Mouse (Mus musculus) Patski (cell line): ENCODE results near the gene Cpsf2. TPM values are rescaled to one million over a fixed set of nuclear protein-coding genes. Genes with fewer than 3 reads are reported as not detected.

Experiments used
- ATAC-seq: fragments of 100-300 bp; one replicate; pipeline ENCODE4 v1.8.0; 2021
- CTCF ChIA-PET: fragments of 350-600 bp; sonication (Branson Sonifier 250); formaldehyde crosslinking; loops from one replicate; lab custom pipeline; 2022; ENCODE audit warnings: inconsistent platforms; lab: Charles Lee
- POLR2A ChIA-PET: fragments of 350-600 bp; sonication (Branson Sonifier 250); formaldehyde crosslinking; loops from one replicate; lab custom pipeline; 2022; ENCODE audit warnings: antibody characterized with exemption, inconsistent platforms; lab: Charles Lee
- DNase-seq: peaks from one replicate; pipeline ENCODE4 v3.0.0-alpha.2; 2011; ENCODE audit warnings: low read depth, low spot score
- H3K27me3 ChIP-seq: fragments of 371-371 bp; one replicate; pipeline ENCODE4 v1.5.1; 2021
- CTCF ChIP-seq: fragments of 100-300 bp; IDR thresholded peaks from one replicate; pipeline ENCODE4 v1.5.1; 2021
- in situ Hi-C: fragments of 300-500 bp; cut with MboI; formaldehyde crosslinking; loops from 3 replicates; pipeline ENCODE4 v1.11.1; 2018; ENCODE audit warnings: low pct_unique_long_range_greater_than_20kb, mixed read lengths
- polyA plus RNA-seq: library from polyadenylated mRNA; unstranded; gene quantifications from one replicate; pipeline ENCODE4 v1.2.3, GENCODE M21; 2021

Cpsf2 gene
- polyA plus RNA-seq, 1 experiment from 2014 or later = 31.0 TPM

DNA sequence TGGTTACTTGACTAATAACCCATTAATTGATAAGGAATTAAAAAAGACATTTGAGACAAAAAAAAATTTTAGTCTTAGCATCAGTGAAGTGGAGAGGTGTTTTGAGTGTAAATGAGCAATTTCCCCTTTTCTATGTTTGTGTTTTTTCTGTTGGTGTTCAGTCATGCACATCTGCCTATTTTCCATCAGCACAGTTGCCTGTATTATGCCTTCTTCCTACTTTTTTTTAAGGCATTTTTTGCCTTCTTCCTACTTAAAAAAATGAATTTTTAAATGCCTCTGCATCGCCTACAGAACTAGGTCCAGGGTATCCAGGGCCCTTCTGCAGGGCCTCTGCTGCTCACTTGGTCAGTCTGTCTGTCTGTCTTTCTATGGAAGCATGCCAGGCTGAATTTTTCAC lies 2.8 kb downstream of the Cpsf2 start:
- ChIA-PET CTCF (no interaction called here), POLR2A (interaction anchor here (1.0 kb wide), 1 partner anchor 20 kb away, joined by 5 read pairs; no protein-coding TSS in a partner anchor)
- ATAC-seq (no peak), DNase-seq (no peak)
- no peaks in the 10 kb centered on the region for H3K27me3 ChIP-seq
- in situ Hi-C loops = loop anchor here (25.0 kb wide), 1 partner anchor 784 kb away; the partner anchor contains the start of genes Gm20604, Gm28051, Gon7 and Ubr7
- no peak for TF ChIP-seq CTCF

DNA sequence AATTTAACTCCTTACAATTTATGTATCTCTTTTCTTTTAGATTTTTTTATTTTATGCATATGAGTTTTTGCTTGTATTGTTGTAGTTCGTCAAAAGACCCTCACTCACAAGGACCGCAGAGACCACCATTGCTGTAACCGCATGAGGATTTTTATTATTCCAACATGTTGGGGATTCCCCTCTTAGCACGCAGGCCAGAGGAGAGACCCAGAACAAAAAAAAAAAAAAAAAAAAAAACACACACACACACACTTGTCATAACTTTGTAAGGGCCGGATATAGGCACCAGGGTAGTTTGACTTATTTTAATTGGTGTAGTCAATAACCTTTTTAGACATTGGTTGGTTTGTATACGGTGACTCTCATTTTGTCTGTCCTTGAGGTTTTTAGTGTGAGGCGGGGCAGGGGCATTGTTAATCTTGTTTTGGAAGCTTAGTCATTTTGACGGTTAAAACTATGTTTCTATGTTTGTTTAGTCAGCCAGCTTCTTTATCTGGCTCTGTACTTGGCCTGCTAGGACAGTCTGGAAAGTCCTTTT lies 3.5 kb downstream of the Cpsf2 start:
- ChIA-PET CTCF (no interaction called here), POLR2A (no interaction called here)
- in situ Hi-C loops = loop anchor here (25.0 kb wide), 1 partner anchor 783 kb away; the partner anchor contains the start of genes Gm20604, Gm28051, Gon7 and Ubr7
- no peak for DNase-seq
- H3K27me3 ChIP-seq = no peaks in the 10 kb centered on the region
- no peak for TF ChIP-seq CTCF
- no peak for ATAC-seq

DNA sequence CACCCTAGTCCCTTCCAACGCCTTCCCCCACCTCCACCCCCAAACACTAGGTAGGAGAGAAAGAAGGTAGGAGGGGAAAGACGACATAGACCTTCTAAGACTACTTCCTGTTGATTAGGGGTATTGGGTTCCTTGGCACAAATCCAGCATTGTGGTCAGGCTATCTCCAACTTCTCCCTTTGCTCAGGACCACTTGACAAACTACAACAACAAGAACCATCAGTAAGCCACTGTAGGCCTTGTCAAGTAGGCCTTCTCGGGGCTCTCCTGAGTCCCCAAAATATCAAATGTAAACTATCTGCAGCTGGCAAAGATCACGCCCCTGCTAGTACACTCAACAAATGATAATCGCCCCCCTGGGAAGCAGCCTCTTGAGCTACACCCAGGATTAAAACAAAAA lies 4.5 kb downstream of the Cpsf2 start:
- DNase-seq (no peak), ATAC-seq (no peak)
- no peak for TF ChIP-seq CTCF
- ChIA-PET CTCF (interaction anchor here (1.1 kb wide), 1 partner anchor 9 kb away, joined by 3 read pairs; no protein-coding TSS in a partner anchor), POLR2A (no interaction called here)
- no peaks in the 10 kb centered on the region for H3K27me3 ChIP-seq
- in situ Hi-C loops = loop anchor here (5.0 to 25.0 kb wide), 3 partner anchors 402 to 782 kb away; partner anchors contain the start of genes Gm20604, Gm28051, Golga5 and Gon7

DNA sequence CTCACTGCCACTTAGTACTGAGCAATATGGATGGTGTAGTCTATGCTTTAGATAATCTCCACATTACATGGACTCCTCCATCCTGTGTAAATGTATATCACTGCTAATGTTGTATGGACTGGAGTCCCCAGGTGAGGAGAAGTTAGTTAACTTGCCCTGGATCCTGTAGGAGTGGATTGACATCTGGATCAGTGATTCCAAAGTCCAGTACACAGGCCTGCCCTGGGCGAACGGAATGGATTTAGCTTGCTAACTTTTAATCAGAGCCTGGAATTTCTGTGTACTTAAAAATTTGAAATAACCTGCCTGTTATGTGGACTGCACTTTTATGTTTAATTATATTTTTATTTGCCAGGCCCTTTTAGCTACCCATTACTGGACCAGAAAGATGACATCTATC lies 5.8 kb downstream of the Cpsf2 start:
- no peak for ATAC-seq
- no peaks in the 10 kb centered on the region for H3K27me3 ChIP-seq
- ChIA-PET CTCF (interaction anchor here (1.1 kb wide), 2 partner anchors 8 to 361 kb away, joined by 3 to 4 read pairs; no protein-coding TSS in a partner anchor), POLR2A (interaction anchor here (0.7 kb wide), 1 partner anchor 53 kb away, joined by 5 read pairs; no protein-coding TSS in a partner anchor)
- in situ Hi-C loops = loop anchor here (5.0 to 25.0 kb wide), 3 partner anchors 401 to 781 kb away; partner anchors contain the start of genes Gm20604, Gm28051, Golga5 and Gon7
- TF ChIP-seq CTCF = no peak
- no peak for DNase-seq

DNA sequence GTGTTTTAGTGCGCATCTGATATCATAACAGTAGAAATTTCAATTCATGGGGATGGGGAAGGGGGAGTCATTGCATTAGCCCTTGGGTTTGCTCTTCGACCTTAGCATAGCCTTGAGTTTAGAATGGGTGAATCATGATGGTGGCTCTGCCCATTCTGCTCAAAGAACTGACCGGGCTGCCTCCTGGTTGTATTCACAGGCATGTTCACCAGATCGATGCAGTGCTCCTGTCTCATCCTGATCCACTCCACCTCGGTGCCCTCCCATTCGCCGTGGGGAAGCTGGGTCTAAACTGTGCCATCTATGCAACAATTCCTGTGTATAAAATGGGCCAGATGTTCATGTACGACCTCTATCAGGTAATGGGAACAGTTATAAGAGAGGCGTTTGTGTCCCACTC lies 7.2 kb downstream of the Cpsf2 start:
- DNase-seq (no peak), ATAC-seq (no peak)
- CTCF ChIA-PET = no interaction called here
- in situ Hi-C loops = loop anchor here (5.0 to 25.0 kb wide), 3 partner anchors 399 to 779 kb away; partner anchors contain the start of genes Gm20604, Gm28051, Golga5 and Gon7
- no peaks in the 10 kb centered on the region for H3K27me3 ChIP-seq
- no peak for TF ChIP-seq CTCF
- POLR2A ChIA-PET = no interaction called here

DNA sequence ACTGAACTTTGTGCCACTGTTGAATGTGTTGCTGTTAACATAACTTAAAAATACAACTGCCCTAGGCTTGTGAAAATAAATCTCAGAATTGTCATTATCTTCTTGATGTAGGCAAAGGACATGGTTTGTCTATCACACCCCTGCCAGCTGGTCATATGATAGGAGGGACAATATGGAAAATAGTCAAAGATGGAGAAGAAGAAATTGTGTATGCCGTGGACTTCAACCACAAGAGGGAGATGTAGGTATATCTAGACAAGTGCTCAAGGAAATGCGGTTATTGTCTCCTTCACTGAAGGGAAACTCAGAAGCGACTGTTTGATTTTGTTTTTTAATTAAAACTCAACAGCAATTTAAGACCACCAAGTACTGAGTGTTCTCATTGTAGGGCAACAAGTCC lies 9.3 kb downstream of the Cpsf2 start:
- CTCF ChIA-PET = no interaction called here
- no peak for ATAC-seq
- DNase-seq = no peak
- no peak for TF ChIP-seq CTCF
- H3K27me3 ChIP-seq = no peaks in the 10 kb centered on the region
- POLR2A ChIA-PET = no interaction called here
- in situ Hi-C loops = loop anchor here (10.0 to 25.0 kb wide), 2 partner anchors 480 to 777 kb away; partner anchors contain the start of genes Gm20604, Gm28051, Golga5 and Gon7

DNA sequence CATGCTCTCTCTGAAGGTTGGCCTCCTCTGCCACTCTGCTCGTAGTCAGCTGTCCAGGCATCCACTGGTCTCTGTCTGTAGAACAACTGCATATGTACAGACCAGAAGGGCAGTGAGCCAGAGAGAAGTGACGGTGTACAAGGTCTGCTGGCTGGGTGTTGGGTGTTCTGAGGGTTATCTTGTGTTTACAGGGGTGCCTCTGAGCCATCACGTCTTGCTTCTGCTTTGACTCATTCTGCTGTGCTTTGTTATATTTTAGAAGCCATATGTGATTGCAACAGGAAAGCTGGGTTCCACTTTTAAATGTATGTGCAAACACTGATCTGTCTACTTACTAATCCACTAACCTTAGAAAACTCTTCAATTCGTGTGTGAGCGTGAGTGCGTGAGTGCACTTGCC lies 11.9 kb downstream of the Cpsf2 start:
- CTCF ChIA-PET = no interaction called here
- ATAC-seq (no peak), DNase-seq (no peak)
- no peaks in the 10 kb centered on the region for H3K27me3 ChIP-seq
- POLR2A ChIA-PET = interaction anchor here (1.0 kb wide), 1 partner anchor 387 kb away, joined by 3 read pairs; no protein-coding TSS in a partner anchor
- in situ Hi-C loops = loop anchor here (10.0 to 25.0 kb wide), 2 partner anchors 477 to 775 kb away; partner anchors contain the start of genes Gm20604, Gm28051, Golga5 and Gon7
- no peak for TF ChIP-seq CTCF

DNA sequence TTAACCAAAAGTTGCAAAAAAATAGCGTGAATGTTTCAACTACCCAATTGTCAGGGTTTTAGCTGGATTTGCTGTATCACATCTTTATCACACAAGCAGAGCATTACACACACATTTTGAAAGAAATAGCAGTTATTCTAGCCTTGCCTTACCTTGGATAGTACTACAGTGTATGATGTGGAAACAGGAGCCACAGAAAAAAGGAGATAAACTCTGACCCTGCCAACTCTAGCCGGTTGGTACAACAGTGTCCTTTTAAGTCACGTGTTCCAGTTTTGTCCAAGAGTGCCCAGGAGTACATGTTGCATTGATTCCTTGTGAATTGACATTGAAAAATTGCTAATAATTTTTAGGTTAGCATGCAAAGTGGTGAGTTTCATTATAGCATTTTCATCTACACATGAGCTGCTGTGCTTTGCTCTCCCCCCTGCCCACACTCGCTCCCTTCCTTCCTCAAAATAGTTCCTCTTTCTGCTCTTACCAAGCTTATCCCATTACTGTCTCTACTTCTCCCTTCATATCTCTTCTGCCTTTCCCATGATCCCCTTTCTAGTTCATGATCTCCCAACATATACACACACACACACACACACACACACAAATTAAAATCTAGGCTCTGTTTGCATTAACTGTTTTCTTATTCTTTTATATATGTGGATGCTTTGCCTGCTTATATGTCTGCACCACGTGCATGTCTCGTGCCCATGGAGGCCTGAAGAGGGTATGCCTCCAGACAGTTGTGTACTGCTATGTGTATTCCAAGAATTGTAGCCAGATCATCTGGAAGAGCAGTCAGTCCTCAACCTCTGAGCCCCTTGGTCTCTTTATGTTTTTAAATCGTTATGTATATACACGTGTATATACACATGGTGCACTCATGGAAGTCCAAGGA lies 19.0 kb downstream of the Cpsf2 start:
- in situ Hi-C loops = loop anchor here (25.0 kb wide), 1 partner anchor 767 kb away; the partner anchor contains the start of genes Gm20604, Gm28051, Gon7 and Ubr7
- no peaks in the 10 kb centered on the region for H3K27me3 ChIP-seq
- no peak for TF ChIP-seq CTCF
- POLR2A ChIA-PET = no interaction called here
- CTCF ChIA-PET = no interaction called here
- DNase-seq (no peak), ATAC-seq (no peak)

DNA sequence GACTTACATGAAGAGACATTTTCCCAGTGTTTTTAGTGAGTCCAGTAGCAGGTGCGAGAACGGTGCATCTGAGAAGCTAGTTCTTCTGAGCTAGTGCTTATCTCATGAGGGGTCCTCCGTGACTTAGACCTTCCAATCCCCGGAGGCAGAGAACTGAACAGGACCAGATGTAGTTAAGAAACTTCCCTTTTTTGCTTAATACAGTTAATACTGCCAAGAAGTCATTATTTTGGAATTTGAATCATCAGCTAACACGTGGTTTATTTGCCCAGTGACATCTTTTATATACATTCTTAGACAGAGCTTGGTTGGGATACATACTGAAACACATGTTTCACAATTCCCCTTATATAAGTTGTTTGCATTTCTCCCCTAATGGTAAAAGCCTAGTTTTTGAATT lies 23.1 kb downstream of the Cpsf2 start:
- DNase-seq (no peak), ATAC-seq (no peak)
- no peaks in the 10 kb centered on the region for H3K27me3 ChIP-seq
- no peak for TF ChIP-seq CTCF
- ChIA-PET POLR2A (no interaction called here), CTCF (interaction anchor here (1.4 to 1.5 kb wide), 2 partner anchors 9 to 487 kb away, joined by 3 read pairs; no protein-coding TSS in a partner anchor)
- in situ Hi-C loops = loop anchor here (25.0 kb wide), 1 partner anchor 763 kb away; the partner anchor contains the start of genes Gm20604, Gm28051, Gon7 and Ubr7

DNA sequence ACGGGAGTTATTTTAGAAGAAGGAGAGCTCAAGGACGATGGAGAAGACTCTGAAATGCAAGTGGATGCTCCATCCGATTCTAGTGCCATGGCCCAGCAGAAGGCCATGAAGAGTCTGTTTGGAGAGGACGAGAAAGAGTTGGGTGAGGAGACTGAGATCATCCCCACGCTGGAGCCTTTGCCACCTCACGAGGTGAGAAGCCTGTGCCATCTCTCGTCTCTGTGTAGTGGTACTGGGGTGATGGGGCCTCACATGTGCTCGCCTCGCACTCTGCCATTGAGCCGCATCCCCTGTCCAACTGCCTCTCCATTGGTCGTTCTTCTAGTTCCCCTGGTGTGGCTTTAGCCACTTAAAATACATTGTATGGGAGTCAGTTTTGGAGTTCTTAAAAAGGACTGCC lies 25.0 kb downstream of the Cpsf2 start:
- ATAC-seq (no peak), DNase-seq (no peak)
- in situ Hi-C loops = no loop called here
- ChIA-PET POLR2A (no interaction called here), CTCF (no interaction called here)
- no peak for TF ChIP-seq CTCF
- no peaks in the 10 kb centered on the region for H3K27me3 ChIP-seq
